Mouse (Mus musculus): ENCODE measurements around the gene Sarnp.

DNA sequence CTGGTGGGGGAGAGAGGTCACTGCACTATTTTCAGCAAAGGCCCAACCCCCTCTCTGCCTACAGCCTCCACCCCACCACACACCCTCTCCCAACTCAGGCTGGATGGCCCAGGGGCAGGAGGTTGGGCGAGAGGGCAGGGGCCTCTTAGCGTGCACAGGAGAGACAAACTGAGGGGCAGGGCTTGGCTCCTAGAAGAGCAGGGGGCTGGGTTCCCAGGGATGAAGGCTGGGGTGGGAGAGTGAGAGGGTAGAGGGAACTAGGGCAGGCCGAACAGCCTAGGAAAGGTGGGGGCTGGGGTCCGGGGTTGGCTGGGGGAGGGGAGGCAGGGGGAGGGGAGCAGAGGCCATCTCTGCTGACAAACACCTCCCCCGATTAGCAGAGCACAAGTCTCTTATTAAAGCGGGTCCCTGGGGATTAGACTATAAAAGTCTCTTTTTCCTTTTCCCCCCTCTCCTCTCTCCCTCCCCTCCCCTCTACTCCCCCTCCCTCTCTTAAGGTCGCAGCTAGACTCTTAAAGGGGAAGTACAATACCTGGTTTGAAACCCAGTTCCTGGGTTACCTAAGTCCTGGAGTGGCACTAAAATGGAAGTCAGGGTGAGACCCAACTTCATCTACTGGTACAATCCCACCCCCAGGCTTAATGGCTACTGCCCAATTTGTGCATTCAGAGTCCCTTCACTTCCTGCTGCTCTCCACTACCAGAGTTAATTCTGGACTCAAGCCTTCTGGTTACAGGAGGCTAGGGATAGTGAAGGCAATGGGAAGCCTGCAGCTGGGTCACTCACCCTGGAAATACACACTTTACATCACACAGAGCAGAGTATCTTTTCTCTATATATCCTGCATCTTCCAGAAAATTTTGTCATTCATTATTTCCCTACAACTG is 72.1 kb downstream of the Sarnp start:
- TF ChIP-seq CTCF (IDR thresholded peaks at IDR 0.05; ENCODE audit: low read depth, low read length) (no peak), POLR2A (IDR thresholded peaks at IDR 0.05; ENCODE audit: insufficient read depth, low read length) (no peak), EP300 (IDR thresholded peaks at IDR 0.05; ENCODE audit: insufficient read depth, low read depth, low read length) (no peak; the same call in 1 of the 2 replicates)
